Mouse (Mus musculus) embryo, embryonic 10 days (tissue): ENCODE measurements around the gene Serpina1b.
"Not testable (repeated sequence)": the region's sequence is repeated elsewhere in the genome, so short reads cannot be mapped to it uniquely, and the experiment has no call there.

ENCODE experiments used
- DNase-seq: peaks from one replicate; pipeline ENCODE4 v3.0.0-alpha.2; 2015; ENCODE audit warnings: low spot score

Serpina1b gene

GRCm38 (mm10) chr12:103830273-103830672 lies at the start of gene Serpina1b:
Serpina1b (minus strand) TSS chr12:103830373.
- not testable (repeated sequence) for DNase-seq

GRCm38 (mm10) chr12:103866873-103867272 lies 36.7 kb upstream of the Serpina1b start:
- DNase-seq = not testable (repeated sequence)

DNA sequence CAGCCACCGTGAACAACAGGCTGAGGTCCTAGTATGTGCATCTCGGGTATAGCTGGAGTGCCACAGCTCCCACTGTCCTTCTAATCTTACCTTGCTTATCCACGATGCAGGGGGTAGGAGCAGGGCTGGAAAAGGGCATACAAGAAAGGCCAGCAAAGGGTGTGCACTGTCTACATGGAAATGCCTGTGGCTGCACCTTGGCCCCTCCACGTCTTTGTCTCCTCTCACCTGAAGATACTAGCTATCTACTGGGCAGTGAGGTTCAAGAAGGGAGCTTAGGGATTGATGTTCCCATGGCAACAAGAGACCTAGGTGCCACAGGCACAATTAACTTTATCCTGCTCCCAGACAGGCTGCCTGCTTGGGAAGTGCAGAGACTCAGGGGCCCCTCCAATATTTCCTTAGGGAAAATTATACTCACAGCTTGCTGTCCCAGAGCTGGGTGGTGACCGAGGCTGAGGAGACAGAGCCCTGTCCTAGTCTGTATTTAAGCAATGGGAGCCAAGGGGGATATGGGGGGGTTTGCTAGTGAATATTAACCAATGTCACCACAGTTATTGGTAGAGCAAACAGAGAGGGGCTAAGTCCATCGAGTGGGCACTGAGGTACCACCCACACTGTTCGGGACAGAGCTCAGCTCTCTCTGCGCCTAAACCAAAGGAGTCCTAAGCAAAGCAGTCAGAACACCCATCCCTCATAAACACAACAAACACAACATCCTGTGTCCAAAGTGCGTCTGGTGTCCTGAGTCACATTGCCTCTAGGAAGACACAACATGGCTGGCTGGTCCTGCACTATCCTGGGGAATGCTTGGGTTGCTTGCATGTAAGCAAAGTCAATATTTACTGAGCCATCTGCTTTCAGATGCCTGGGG lies 33.2 kb upstream of the Serpina1b start, which contains the start of gene Serpina1a:
Gene Serpina1a (minus strand): TSS at position 462 of the 874 bp plus-strand sequence.
- DNase-seq = not testable (repeated sequence)

DNA sequence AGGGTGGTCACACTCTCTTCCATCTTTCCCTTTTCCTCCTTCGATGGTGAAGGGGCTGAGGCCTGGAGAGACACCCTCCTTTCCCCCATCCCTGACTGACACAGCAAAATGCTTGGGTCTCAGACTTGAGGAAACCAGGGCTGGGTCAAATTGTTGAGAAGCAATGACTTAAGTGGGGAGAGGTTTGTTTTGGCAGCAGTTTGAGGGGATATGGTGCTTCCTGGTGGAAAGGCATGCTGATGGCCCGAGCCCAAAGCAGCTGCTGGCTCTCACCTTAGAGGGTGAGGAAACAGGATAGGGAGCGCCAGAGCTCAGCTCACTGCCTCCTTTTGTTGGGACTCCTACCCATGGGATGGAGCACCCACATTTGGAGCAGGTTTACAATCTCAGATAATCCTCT lies 30.8 kb upstream of the Serpina1b start:
- DNase-seq = no peak

DNA sequence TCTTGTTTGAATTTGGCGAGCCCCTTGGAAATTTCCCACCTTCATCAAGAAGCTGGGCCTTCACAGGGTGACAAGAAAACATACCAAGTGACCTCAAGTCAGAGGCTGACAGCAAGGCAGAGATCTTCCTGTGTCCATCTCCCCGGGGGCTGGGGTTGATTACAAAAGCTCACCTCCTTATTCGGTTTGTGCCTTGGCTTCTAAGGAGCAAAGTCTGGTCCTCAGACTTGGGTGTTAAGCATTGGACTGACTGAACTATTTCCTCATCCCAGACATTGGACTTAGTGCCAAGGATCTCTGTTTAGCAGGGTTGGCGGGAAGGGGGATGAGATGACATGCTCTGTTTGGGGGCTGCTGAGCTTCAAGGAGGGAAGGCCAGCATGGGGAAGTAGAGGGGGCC lies 30.4 kb upstream of the Serpina1b start:
- not testable (repeated sequence) for DNase-seq

- not testable (repeated sequence) for DNase-seq
Observed at GRCm38 (mm10) chr12:103859584-103859983, 29.4 kb upstream of the Serpina1b start.

DNA sequence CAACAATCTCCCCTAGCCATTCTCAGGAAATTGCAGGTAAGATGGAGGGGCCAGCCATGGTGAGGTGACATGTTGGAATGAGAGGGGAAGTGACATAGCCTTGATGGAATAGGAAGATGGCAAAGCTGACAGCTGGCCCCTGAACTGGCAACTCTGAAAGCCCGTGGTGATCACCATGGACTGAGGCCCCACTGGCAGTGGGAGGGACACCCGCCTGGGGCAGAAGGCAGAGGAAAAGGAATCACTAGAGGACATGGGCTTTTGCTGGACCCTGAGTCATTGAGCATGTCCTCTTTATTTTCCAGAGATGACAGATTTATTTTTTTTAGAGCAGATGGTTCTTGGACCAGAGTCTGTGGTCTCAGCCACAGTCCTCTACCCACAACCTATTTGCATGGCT lies 22.9 kb upstream of the Serpina1b start:
- DNase-seq = not testable (repeated sequence)

DNA sequence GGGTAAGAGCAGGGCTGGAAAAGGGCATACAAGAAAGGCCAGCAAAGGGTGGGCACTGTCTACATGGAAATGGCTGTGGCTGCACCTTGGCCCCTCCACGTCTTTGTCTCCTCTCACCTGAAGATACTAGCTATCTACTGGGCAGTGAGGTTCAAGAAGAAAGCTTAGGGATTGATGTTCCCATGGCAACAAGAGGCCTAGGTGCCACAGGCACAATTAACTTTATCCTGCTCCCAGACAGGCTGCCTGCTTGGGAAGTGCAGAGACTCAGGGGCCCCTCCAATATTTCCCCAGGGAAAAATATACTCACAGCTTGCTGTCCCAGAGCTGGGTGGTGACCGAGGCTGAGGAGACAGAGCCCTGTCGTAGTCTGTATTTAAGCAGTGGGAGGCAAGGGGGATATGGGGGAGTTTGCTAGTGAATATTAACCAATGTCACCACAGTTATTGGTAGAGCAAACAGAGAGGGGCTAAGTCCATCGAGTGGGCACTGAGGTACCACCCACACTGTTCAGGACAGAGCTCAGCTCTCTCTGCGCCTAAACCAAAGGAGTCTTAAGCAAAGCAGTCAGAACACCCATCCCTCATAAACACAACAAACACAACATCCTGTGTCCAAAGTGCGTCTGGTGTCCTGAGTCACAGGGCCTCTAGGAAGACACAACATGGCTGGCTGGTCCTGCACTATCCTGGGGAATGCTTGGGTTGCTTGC lies 2.4 kb downstream of the Serpina1b start:
- not testable (repeated sequence) for DNase-seq

- DNase-seq = not testable (repeated sequence)
Observed at GRCm38 (mm10) chr12:103823826-103824225, 6.3 kb downstream of the Serpina1b start.

GRCm38 (mm10) chr12:103773246-103773851 lies 56.8 kb downstream of the Serpina1b start, which contains the start of gene Serpina1d:
Serpina1d (minus strand) TSS chr12:103773592.
- not testable (repeated sequence) for DNase-seq

- not testable (repeated sequence) for DNase-seq
Observed at GRCm38 (mm10) chr12:103770597-103770996, 59.6 kb downstream of the Serpina1b start.

GRCm38 (mm10) chr12:103763083-103763482 lies 67.1 kb downstream of the Serpina1b start:
- DNase-seq = not testable (repeated sequence)

- not testable (repeated sequence) for DNase-seq
Observed at GRCm38 (mm10) chr12:103760316-103760715, 69.9 kb downstream of the Serpina1b start.

GRCm38 (mm10) chr12:103745957-103746356 lies 84.2 kb downstream of the Serpina1b start:
- not testable (repeated sequence) for DNase-seq

DNA sequence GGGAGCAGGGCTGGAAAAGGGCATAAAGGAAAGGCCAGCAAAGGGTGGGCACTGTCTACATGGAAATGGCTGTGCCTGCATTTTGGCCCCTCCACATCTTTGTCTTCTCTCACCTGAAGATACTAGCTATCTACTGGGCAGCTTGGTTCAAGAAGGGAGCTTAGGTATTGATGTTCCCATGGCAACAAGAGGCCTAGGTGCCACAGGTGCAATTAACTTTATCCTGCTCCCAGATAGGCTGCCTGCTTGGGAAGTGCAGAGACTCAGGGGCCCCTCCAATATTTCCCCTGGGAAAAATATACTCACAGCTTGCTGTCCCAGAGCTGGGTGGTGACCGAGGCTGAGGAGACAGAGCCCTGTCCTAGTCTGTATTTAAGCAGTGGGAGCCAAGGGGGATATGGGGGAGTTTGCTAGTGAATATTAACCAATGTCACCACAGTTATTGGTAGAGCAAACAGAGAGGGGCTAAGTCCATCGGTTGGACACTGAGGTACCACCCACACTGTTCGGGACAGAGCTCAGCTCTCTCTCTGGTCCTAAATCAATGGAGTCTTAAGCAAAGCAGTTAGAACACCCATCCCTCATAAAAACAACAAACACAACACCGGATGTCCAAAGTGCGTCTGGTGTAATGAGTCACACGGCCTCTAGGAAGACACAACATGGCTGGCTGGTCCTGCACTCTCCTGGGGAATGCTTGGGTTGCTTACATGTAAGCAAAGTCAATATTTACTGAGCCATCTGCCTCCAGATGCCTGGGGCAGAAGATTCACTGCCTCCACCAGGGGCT lies 92.2 kb downstream of the Serpina1b start:
- not testable (repeated sequence) for DNase-seq

GRCm38 (mm10) chr12:103735566-103735965 lies 94.6 kb downstream of the Serpina1b start:
- DNase-seq = not testable (repeated sequence)

GRCm38 (mm10) chr12:103735101-103735500 lies 95.1 kb downstream of the Serpina1b start:
- DNase-seq = not testable (repeated sequence)

DNA sequence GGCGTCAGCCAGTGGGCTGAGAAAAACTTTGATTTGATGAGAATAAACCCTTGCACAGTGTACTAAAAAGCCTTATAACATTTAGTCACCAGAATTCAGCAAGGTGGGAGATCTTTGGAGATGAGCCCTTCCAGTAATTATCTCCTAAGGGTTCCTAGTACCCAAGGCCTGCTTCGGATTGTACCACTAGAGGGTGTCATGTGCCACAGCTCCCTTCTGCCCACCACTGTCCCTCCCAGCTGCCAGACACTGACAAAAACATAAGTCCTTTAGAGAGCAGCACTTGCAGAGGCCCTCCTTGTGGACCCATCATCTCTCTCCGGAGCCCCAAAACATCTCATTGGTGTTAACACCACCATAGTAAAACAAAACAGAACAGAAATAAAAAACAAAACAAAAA lies 118.6 kb downstream of the Serpina1b start:
- no peak for DNase-seq

GRCm38 (mm10) chr12:103710405-103710804 lies 119.8 kb downstream of the Serpina1b start:
- DNase-seq = peak; percentile 35

- no peak for DNase-seq
Observed at GRCm38 (mm10) chr12:103706113-103706512, 124.1 kb downstream of the Serpina1b start.

- no peak for DNase-seq
Observed at GRCm38 (mm10) chr12:103705547-103705946, 124.6 kb downstream of the Serpina1b start.
